30 mouse cellular contexts compared by ENCODE assay signal in the genomic region with DNA sequence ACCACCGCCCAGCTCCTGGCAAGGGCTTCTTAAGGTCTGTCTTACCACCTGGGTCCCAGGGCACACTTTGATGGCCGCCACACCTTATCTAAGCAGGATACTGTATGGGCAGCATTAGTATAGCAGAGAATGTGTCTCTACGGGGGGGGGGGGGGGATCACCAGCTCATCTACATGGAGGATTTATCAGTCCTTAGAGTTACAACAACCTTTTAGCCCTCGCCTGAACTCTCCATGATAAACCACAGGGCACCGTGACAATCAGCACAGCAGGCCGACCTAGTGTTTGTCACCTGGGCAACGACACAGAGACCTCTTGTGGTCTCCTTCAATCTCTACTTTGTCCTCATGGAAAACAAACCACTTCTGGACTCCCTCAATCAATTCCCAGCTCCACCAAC.
DNase-seq lines count a peak whose midpoint lies in the region; ATAC-seq and TF ChIP-seq lines count a peak whose summit lies in the region.
"Had no signal": no experiment of that assay in that cellular context is flagged by ENCODE, and none has a peak within 500 bp of the region (broad histone marks: within the 10 kb centered on the region; RNA-seq: fewer than 3 reads in every experiment).

No protein-coding gene starts in this region.

- 82% methylated on average over 7 of the region's 7 CpGs for WGBS in stomach, embryonic 15.5 days
- 82% methylated on average over 7 of the region's 7 CpGs for WGBS in stomach, postnatal 0 days
- WGBS in liver, embryonic 13.5 days (ENCODE audit: insufficient replicate concordance), result 22% methylated on average over 7 of the region's 7 CpGs
- WGBS in forebrain, embryonic 10.5 days, result 80% methylated on average over 7 of the region's 7 CpGs

- no peak overlapping the region for H3K4me3 ChIP-seq in stomach, embryonic 15.5 days (replicated peaks)
- H3K4me3 ChIP-seq in stomach, postnatal 0 days (ENCODE audit: low read depth, low read length), result no peak overlapping the region
- H3K4me3 ChIP-seq in liver, embryonic 13.5 days (replicated peaks), result no peak overlapping the region
- H3K4me3 ChIP-seq in forebrain, embryonic 10.5 days, result no peak overlapping the region
- H3K4me3 ChIP-seq: embryonic facial prominence, embryonic 12.5 days; forebrain, embryonic 15.5 days; heart, adult 2 months; heart, embryonic 13.5 days; hindbrain, embryonic 10.5 days; hindbrain, embryonic 15.5 days; lung, embryonic 15.5 days; midbrain, embryonic 10.5 days; midbrain, embryonic 15.5 days; neural tube, embryonic 15.5 days had no signal

- DNase-seq in stomach, postnatal 0 days (ENCODE audit: low spot score), result no peak
- DNase-seq in liver, embryonic 13.5 days, result peak; percentile 34
- no peak for DNase-seq in forebrain, embryonic 10.5 days (ENCODE audit: extremely low spot score, low spot score)
- DNase-seq in layer of hippocampus, postnatal 14 days (ENCODE audit: low spot score in 2 of 2), result no peak
- no peak for DNase-seq in layer of hippocampus, adult 9-10 months (ENCODE audit: low spot score)
- DNase-seq: adrenal gland, adult 2 months; adrenal gland, postnatal 36 days; cerebellum, adult 8-10 months; cerebellum, postnatal 36 days; heart, adult 2 months; heart, postnatal 14 days; kidney, adult 11 months; kidney, postnatal 14 days; left cerebral cortex, postnatal 4 days; right cerebral cortex, postnatal 4 days; thymus, postnatal 4 days had no signal

- no peaks in the 10 kb centered on the region for H3K27me3 ChIP-seq in stomach, embryonic 15.5 days (replicated peaks)
- no peaks in the 10 kb centered on the region for H3K27me3 ChIP-seq in stomach, postnatal 0 days (ENCODE audit: control insufficient read depth, insufficient read depth, low read length)
- no peaks in the 10 kb centered on the region for H3K27me3 ChIP-seq in liver, embryonic 13.5 days
- no peaks in the 10 kb centered on the region for H3K27me3 ChIP-seq in forebrain, embryonic 10.5 days (ENCODE audit: poor library complexity, severe bottlenecking)
- H3K27me3 ChIP-seq: embryonic facial prominence, embryonic 12.5 days; forebrain, embryonic 15.5 days; heart, embryonic 13.5 days; hindbrain, embryonic 15.5 days; lung, embryonic 15.5 days; midbrain, embryonic 15.5 days; neural tube, embryonic 15.5 days had no signal

- TF ChIP-seq EP300 in stomach, postnatal 0 days (optimal IDR thresholded peaks at IDR 0.05), result no peak

- no peak for TF ChIP-seq CTCF in stomach, postnatal 0 days (IDR thresholded peaks at IDR 0.05; ENCODE audit: low read depth)

- H3K9me3 ChIP-seq in stomach, embryonic 15.5 days, result no peaks in the 10 kb centered on the region
- no peaks in the 10 kb centered on the region for H3K9me3 ChIP-seq in stomach, postnatal 0 days (ENCODE audit: control insufficient read depth, low read length)
- H3K9me3 ChIP-seq in liver, embryonic 13.5 days (replicated peaks), result no peaks in the 10 kb centered on the region
- H3K9me3 ChIP-seq in forebrain, embryonic 10.5 days, result no peaks in the 10 kb centered on the region
- H3K9me3 ChIP-seq: forebrain, embryonic 15.5 days; heart, embryonic 13.5 days; hindbrain, embryonic 10.5 days; hindbrain, embryonic 15.5 days; lung, embryonic 15.5 days; midbrain, embryonic 10.5 days; midbrain, embryonic 15.5 days; neural tube, embryonic 15.5 days had no signal

- H3K36me3 ChIP-seq in stomach, embryonic 15.5 days, result no peaks in the 10 kb centered on the region
- H3K36me3 ChIP-seq in stomach, postnatal 0 days (ENCODE audit: control insufficient read depth, insufficient read depth, low read length), result no peaks in the 10 kb centered on the region
- no peaks in the 10 kb centered on the region for H3K36me3 ChIP-seq in liver, embryonic 13.5 days
- no peaks in the 10 kb centered on the region for H3K36me3 ChIP-seq in forebrain, embryonic 10.5 days (replicated peaks)
- H3K36me3 ChIP-seq: embryonic facial prominence, embryonic 12.5 days; forebrain, embryonic 15.5 days; heart, embryonic 13.5 days; hindbrain, embryonic 10.5 days; hindbrain, embryonic 15.5 days; lung, embryonic 15.5 days; midbrain, embryonic 10.5 days; midbrain, embryonic 15.5 days; neural tube, embryonic 15.5 days had no signal

- H3K9ac ChIP-seq in stomach, embryonic 15.5 days, result no peak overlapping the region
- H3K9ac ChIP-seq in stomach, postnatal 0 days (ENCODE audit: low read length), result no peak overlapping the region
- H3K9ac ChIP-seq in liver, embryonic 13.5 days, result no peak overlapping the region
- H3K9ac ChIP-seq: embryonic facial prominence, embryonic 12.5 days; forebrain, embryonic 15.5 days; heart, embryonic 13.5 days; hindbrain, embryonic 15.5 days; lung, embryonic 15.5 days; midbrain, embryonic 15.5 days; neural tube, embryonic 15.5 days had no signal

- peak; percentile 22; the same call in 1 of the 2 replicates for ATAC-seq in stomach, embryonic 15.5 days (ENCODE audit: insufficient read depth, low FRiP score, low read depth)
- ATAC-seq in stomach, postnatal 0 days (ENCODE audit: low FRiP score, low TSS enrichment), result no peak
- peak; percentile 68 for ATAC-seq in liver, embryonic 13.5 days (ENCODE audit: low read depth)
- peak; percentile 40 for ATAC-seq in megakaryocyte progenitor cell, adult 5-6 weeks (replicated peaks; ENCODE audit: poor library complexity)
- ATAC-seq: CD4-positive, CD25-positive, alpha-beta regulatory T cell, adult 4 months; forebrain, embryonic 15.5 days; inflammation-experienced regulatory T-cells, adult 6 months; midbrain, embryonic 15.5 days had no signal

- H3K4me1 ChIP-seq in stomach, embryonic 15.5 days, result 0 out of 2 replicates have a peak, but pooled peaks cover 3% of the 10 kb centered on the region
- H3K4me1 ChIP-seq in stomach, postnatal 0 days (replicated peaks; ENCODE audit: control insufficient read depth, insufficient read depth), result no peaks in the 10 kb centered on the region
- H3K4me1 ChIP-seq in liver, embryonic 13.5 days (replicated peaks), result peaks cover 63% of the 10 kb centered on the region
- H3K4me1 ChIP-seq in forebrain, embryonic 10.5 days, result peaks cover 16% of the 10 kb centered on the region

- H3K4me2 ChIP-seq in stomach, embryonic 15.5 days, result no peak overlapping the region
- H3K4me2 ChIP-seq in stomach, postnatal 0 days (replicated peaks; ENCODE audit: low read depth), result no peak overlapping the region
- H3K4me2 ChIP-seq in liver, embryonic 13.5 days, result no peak overlapping the region
- H3K4me2 ChIP-seq: embryonic facial prominence, embryonic 12.5 days; forebrain, embryonic 15.5 days; heart, embryonic 13.5 days; hindbrain, embryonic 15.5 days; lung, embryonic 15.5 days; midbrain, embryonic 15.5 days; neural tube, embryonic 15.5 days had no signal

- H3K27ac ChIP-seq in stomach, embryonic 15.5 days, result no peak overlapping the region
- H3K27ac ChIP-seq in stomach, postnatal 0 days (replicated peaks), result no peak overlapping the region
- peak overlapping the region; percentile 45; the same call in 1 of the 2 replicates for H3K27ac ChIP-seq in liver, embryonic 13.5 days
- no peak overlapping the region for H3K27ac ChIP-seq in forebrain, embryonic 10.5 days
- H3K27ac ChIP-seq: embryonic facial prominence, embryonic 12.5 days; forebrain, embryonic 15.5 days; heart, adult 2 months; hindbrain, embryonic 10.5 days; hindbrain, embryonic 15.5 days; lung, embryonic 15.5 days; macrophage; midbrain, embryonic 10.5 days; midbrain, embryonic 15.5 days; neural tube, embryonic 15.5 days had no signal
